Comparison of ENCODE assay signal across 11 mouse cellular contexts in genomic region chr7:37639740-37640397, GRCm38 (mm10).
DNase-seq lines count a peak whose midpoint lies in the region; ATAC-seq and TF ChIP-seq lines count a peak whose summit lies in the region.
"Had no signal": no experiment of that assay in that cellular context is flagged by ENCODE, and none has a peak within 500 bp of the region (broad histone marks: within the 10 kb centered on the region; RNA-seq: fewer than 3 reads in every experiment).

No protein-coding gene starts in this region.

- TF ChIP-seq CTCF in brain, embryonic 14.5 days (IDR thresholded peaks at IDR 0.05; ENCODE audit: borderline replicate concordance, extremely low read depth, insufficient read depth, insufficient read length) = no peak

- TF ChIP-seq POLR2A in brain, embryonic 14.5 days (IDR thresholded peaks at IDR 0.05; ENCODE audit: borderline replicate concordance, extremely low read depth, insufficient read depth, insufficient read length, poor library complexity, severe bottlenecking) = no peak

- no peak for DNase-seq in hindbrain, embryonic 10.5 days (ENCODE audit: low spot score)
- DNase-seq in brain, embryonic 14.5 days (ENCODE audit: low read depth) = peak; percentile 49
- no peak for DNase-seq in limb, embryonic 10.5 days (ENCODE audit: low spot score)
- DNase-seq in ovary, postnatal 36 days (ENCODE audit: low spot score) = no peak
- DNase-seq in left cerebral cortex, postnatal 25 days (ENCODE audit: low spot score in 2 of 2) = no peak
- no peak for DNase-seq in yolk sac, embryonic 10.5 days (ENCODE audit: low spot score)
- DNase-seq: cerebellum, postnatal 25 days; liver, postnatal 0 days had no signal

- H3K9me3 ChIP-seq in hindbrain, embryonic 10.5 days = no peaks in the 10 kb centered on the region
- no peaks in the 10 kb centered on the region for H3K9me3 ChIP-seq in hindbrain, embryonic 16.5 days (ENCODE audit: control insufficient read depth, low read length)
- no peaks in the 10 kb centered on the region for H3K9me3 ChIP-seq in embryonic facial prominence, embryonic 12.5 days
- no peaks in the 10 kb centered on the region for H3K9me3 ChIP-seq in limb, embryonic 10.5 days (replicated peaks)
- H3K9me3 ChIP-seq: stomach, embryonic 15.5 days had no signal

- no peak overlapping the region for H3K9ac ChIP-seq in hindbrain, embryonic 16.5 days (ENCODE audit: low read depth, low read length)
- H3K9ac ChIP-seq in embryonic facial prominence, embryonic 12.5 days = no peak overlapping the region
- H3K9ac ChIP-seq: liver, postnatal 0 days; stomach, embryonic 15.5 days had no signal

- ATAC-seq in hindbrain, embryonic 16.5 days = no peak
- no peak for ATAC-seq in embryonic facial prominence, embryonic 12.5 days (ENCODE audit: insufficient number of reproducible peaks, insufficient read depth, low FRiP score, low TSS enrichment)
- ATAC-seq: liver, postnatal 0 days had no signal

- no peak overlapping the region for H3K4me3 ChIP-seq in hindbrain, embryonic 10.5 days
- no peak overlapping the region for H3K4me3 ChIP-seq in hindbrain, embryonic 16.5 days (ENCODE audit: low read length)
- no peak overlapping the region for H3K4me3 ChIP-seq in embryonic facial prominence, embryonic 12.5 days
- H3K4me3 ChIP-seq in limb, embryonic 10.5 days = 0 out of 2 replicates have a peak overlapping the region, but pooled peaks have one; percentile 8
- H3K4me3 ChIP-seq: stomach, embryonic 15.5 days had no signal

- peaks cover 26% of the 10 kb centered on the region for H3K4me1 ChIP-seq in hindbrain, embryonic 10.5 days (replicated peaks)
- no peaks in the 10 kb centered on the region for H3K4me1 ChIP-seq in hindbrain, embryonic 16.5 days (ENCODE audit: control insufficient read depth, insufficient read depth, low read depth, low read length)
- H3K4me1 ChIP-seq in embryonic facial prominence, embryonic 12.5 days = 0 out of 2 replicates have a peak, but pooled peaks cover 4% of the 10 kb centered on the region
- H3K4me1 ChIP-seq in limb, embryonic 10.5 days = peaks cover 26% of the 10 kb centered on the region
- H3K4me1 ChIP-seq: stomach, embryonic 15.5 days had no signal

- intact Hi-C loops in left cerebral cortex, postnatal 25 days (cut with DNase I) = no loop called here

- H3K27me3 ChIP-seq in hindbrain, embryonic 10.5 days (ENCODE audit: insufficient read depth, poor library complexity, severe bottlenecking) = no peaks in the 10 kb centered on the region
- no peaks in the 10 kb centered on the region for H3K27me3 ChIP-seq in hindbrain, embryonic 16.5 days (replicated peaks; ENCODE audit: control insufficient read depth, insufficient read depth, low read length)
- H3K27me3 ChIP-seq in embryonic facial prominence, embryonic 12.5 days = 0 out of 2 replicates have a peak, but pooled peaks cover 6% of the 10 kb centered on the region
- 0 out of 2 replicates have a peak, but pooled peaks cover 6% of the 10 kb centered on the region for H3K27me3 ChIP-seq in limb, embryonic 10.5 days (ENCODE audit: low read depth, poor library complexity, severe bottlenecking)
- H3K27me3 ChIP-seq: stomach, embryonic 15.5 days had no signal

- 44% methylated on average over 12 of the region's 12 CpGs for WGBS in hindbrain, embryonic 10.5 days
- 28% methylated on average over 12 of the region's 12 CpGs for WGBS in hindbrain, embryonic 16.5 days
- 21% methylated on average over 12 of the region's 12 CpGs for WGBS in embryonic facial prominence, embryonic 12.5 days
- WGBS in limb, embryonic 10.5 days = 48% methylated on average over 12 of the region's 12 CpGs

- H3K27ac ChIP-seq in hindbrain, embryonic 10.5 days = peak overlapping the region; percentile 53; the same call in 1 of the 2 replicates
- H3K27ac ChIP-seq in hindbrain, embryonic 16.5 days (ENCODE audit: low read depth, low read length) = no peak overlapping the region
- H3K27ac ChIP-seq in embryonic facial prominence, embryonic 12.5 days = no peak overlapping the region
- peak overlapping the region; percentile 71 for H3K27ac ChIP-seq in limb, embryonic 10.5 days
- H3K27ac ChIP-seq: stomach, embryonic 15.5 days had no signal

- H3K4me2 ChIP-seq in hindbrain, embryonic 16.5 days (ENCODE audit: low read length) = no peak overlapping the region
- H3K4me2 ChIP-seq in embryonic facial prominence, embryonic 12.5 days (replicated peaks) = 0 out of 2 replicates have a peak overlapping the region, but pooled peaks have one; percentile 6
- H3K4me2 ChIP-seq: stomach, embryonic 15.5 days had no signal

- peaks cover 36% of the 10 kb centered on the region for H3K36me3 ChIP-seq in hindbrain, embryonic 10.5 days
- no peaks in the 10 kb centered on the region for H3K36me3 ChIP-seq in hindbrain, embryonic 16.5 days (ENCODE audit: control insufficient read depth, insufficient read depth, low read length)
- H3K36me3 ChIP-seq in embryonic facial prominence, embryonic 12.5 days = no peaks in the 10 kb centered on the region
- no peaks in the 10 kb centered on the region for H3K36me3 ChIP-seq in limb, embryonic 10.5 days
- H3K36me3 ChIP-seq: stomach, embryonic 15.5 days had no signal

Comparison
In these comparisons a context has a peak if more than half of its experiments do, and no peak if none do; other contexts are left out.
1. H3K27ac ChIP-seq: peak in hindbrain, embryonic 10.5 days (single experiment) and limb, embryonic 10.5 days (single experiment); none in hindbrain, embryonic 16.5 days (single experiment) and embryonic facial prominence, embryonic 12.5 days (single experiment).